Mouse (Mus musculus) neutrophil, adult 5-6 weeks (primary cell): ENCODE measurements around the gene Nkpd1. TPM values are rescaled to one million over a fixed set of nuclear protein-coding genes. Genes with fewer than 3 reads are reported as not detected.

ENCODE experiments used
- ATAC-seq: fragments of 151-379, 151-347 bp; 2 replicates; pipeline ENCODE4 v1.8.0; 2017; ENCODE audit warnings: mild to moderate bottlenecking, moderate TSS enrichment; ENCODE audit not compliant: insufficient number of reproducible peaks, poor library complexity, low FRiP score, severe bottlenecking; ENCODE audit errors: extremely low read depth
- total RNA-seq: library from RNA; stranded (forward); fragments of 200-1000 nt; gene quantifications from 2 replicates; pipeline ENCODE4 v1.2.3, GENCODE M21; 2017

The Nkpd1 gene
- not detected in 2 replicates for total RNA-seq

- ATAC-seq: no peak
Observed at GRCm38 (mm10) chr7:19517652-19518365, at the start of gene Nkpd1. Nkpd1 (plus strand) TSS chr7:19517838.

DNA sequence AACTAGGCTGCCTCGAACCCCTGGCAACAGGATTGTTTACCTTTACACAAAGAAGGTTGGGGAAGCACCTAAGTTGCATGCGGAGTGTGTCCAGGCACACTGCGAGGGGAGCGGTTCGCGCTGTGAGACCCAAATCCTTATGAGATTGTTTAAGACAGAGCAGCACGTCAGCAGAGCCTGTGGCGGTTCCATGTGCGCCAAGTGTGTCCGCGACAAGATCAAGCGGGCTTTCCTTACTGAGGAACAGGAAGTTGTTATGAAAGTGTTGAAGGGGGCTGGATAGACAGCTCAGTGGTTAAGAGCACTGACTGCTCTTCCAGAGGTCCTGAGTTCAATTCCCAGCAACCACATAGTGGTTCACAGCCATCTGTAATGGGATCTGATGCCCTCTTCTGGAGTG, 49.4 kb upstream of the Nkpd1 start:
- no peak for ATAC-seq

GRCm38 (mm10) chr7:19469404-19469803, 48.2 kb upstream of the Nkpd1 start:
- ATAC-seq: no peak

- ATAC-seq: no peak
Observed at GRCm38 (mm10) chr7:19470308-19470707, 47.3 kb upstream of the Nkpd1 start.

- peak; percentile 61 for ATAC-seq
Observed at GRCm38 (mm10) chr7:19472403-19472802, 45.2 kb upstream of the Nkpd1 start.

DNA sequence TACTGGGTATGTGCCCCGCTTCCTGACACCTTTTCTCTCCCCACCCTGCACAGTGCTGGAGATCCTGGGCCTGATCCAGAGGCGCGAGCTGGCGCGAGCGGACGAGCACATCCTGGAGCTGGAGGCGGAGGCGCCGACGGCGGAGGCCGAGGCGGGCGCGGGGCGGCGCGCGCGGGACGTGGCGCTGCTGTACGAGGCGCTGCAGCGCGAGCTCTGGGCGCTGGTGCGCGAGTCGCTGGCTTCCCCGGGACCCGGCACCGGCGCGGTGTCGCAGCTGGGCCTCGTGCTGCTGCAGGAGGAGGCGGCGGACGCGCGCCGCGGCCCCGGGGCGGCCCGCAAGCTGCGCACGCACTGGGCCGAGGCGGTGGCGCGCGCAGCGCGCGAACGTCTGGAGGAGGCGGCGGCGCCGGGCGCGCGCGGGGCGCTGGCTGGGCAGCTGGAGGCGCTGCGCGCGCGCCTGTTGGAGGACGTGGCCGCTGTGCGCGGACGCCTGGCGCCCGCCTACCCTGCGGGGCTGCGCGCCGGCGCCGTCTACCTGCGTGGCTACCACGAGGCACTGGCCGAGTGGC, 43.7 kb upstream of the Nkpd1 start:
- peak; percentile 18; the same call in 1 of the 2 replicates for ATAC-seq

DNA sequence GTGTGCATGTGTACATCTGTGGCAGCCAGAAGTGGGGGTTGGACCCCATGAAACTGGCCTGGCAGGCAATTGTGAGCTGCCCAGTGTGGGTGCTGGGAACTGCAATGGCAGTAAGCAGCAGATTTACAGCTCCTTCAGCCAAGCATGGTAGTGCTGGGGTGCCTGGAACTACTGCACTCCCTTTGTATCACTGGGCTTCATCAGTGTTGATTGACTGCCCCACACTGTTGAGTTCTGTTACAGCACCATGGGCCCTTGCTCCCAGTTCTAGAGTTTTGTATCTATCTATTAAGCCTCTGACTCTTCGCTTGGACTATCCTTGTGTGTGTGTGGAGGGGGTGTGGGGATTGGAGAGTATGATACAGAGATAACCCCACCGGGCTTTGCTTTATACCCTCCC, 40.6 kb upstream of the Nkpd1 start:
- ATAC-seq: no peak

DNA sequence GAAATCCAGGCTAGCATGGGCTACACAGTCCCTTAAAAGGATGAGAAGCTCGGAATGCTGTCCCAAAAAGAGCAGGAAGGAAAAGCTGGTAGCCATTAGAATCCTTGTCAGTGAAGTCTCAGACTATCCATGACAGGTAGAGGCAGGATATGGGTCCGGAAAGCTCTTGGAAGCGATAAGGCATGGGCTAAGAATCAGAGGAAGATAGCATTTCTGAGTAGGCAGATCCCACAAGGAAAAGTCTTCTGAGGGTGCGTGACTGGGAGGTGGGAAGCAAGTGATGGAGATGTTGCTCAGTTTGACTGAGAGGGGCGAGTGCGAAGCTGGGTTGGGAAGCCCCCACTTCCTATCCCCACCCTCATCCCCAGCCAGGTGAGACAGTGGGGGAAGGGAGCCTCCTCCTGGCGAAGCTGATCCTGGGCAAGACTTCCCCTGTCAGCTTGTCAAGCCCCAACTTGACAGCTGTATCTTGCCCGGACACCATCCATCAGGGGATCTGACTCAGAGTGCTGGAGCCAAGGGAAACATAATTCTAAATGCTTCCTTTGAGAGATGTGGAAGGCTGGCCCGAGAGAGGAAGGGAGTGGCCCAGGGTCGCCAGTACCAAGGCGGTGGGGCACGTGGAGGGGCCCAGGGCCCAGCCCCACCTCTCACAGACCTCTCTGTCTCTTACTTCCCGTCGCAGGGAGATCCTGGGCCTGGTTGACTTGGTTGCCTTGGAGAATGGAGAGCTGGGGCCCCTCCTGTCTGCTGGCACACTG, 39.8 kb upstream of the Nkpd1 start:
- ATAC-seq: no peak

GRCm38 (mm10) chr7:19483281-19483680, 34.4 kb upstream of the Nkpd1 start:
- no peak for ATAC-seq

DNA sequence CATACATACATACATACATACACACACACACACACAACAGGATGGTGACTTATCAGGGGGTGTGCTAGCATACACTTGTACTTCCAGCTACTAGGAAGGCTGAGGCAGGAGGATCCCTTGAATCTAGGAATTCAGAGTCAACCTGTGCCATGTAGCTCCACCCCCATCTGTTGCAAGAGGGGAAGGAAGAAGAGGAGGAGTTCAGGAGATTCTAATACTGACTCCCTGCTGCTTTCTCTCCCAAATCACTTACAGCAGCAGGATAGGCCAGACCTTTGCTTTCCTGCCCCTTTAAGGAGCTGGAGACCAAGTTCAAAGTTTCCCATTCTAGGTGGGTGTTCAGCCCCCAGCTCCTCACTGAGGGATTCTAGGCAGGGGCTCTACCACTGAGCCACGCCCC, 32.1 kb upstream of the Nkpd1 start:
- no peak for ATAC-seq

GRCm38 (mm10) chr7:19486549-19486948, 31.1 kb upstream of the Nkpd1 start:
- no peak for ATAC-seq

- ATAC-seq: no peak
Observed at GRCm38 (mm10) chr7:19489525-19489924, 28.1 kb upstream of the Nkpd1 start.

DNA sequence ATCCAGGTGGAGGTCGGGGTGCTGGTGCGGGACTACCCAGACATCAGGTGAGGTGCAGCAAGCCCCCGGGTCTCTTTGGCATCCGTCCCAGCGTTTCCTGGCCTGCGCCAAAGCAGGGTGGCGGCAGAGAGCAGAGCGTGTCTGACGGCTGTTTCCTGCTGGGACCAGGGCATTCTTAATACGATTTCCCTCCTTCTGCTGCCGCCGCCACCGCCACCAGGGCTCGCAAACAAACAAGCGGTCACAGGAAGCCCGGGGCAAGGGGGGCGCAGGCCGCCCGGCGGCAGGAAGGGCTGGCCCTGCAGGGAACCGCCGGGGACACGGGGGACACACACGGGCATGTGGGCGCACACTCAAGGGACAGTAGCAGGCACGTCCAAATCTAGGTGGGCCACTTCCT, 25.9 kb upstream of the Nkpd1 start:
- ATAC-seq: no peak

DNA sequence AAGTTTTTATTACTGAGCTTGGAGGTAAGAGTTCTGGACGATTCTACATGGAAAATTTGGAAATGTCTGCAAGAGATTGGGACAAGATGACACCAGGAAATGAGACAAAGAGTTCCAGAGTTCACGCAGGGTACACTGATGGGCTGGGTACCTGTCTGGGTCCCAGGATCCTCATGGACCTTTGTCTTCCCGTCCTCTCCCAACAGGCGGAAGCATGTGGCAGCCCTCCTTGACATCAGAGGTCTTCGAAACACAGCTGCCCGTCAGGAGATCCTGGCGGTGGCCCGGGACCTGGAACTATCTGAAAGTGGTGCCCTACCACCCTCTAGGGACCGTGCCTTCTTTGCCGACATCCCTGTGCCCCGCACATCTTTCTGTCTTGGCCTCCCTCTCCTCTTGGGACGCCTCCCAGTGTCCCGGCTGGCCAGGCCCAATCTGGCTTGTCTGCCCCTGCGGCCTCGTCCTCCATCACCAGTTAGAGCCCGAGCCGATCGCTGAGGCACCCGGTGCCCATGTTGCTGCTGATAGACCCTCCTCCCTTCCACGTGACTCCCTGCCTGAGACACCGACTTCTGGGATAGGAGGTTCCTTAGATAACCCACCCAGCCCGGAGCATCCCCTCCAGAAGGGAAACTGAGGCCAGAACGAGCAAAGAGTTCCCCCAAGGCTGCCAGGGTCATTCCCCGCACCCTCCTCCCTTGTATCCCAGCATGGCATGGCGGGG, 22.7 kb upstream of the Nkpd1 start:
- no peak for ATAC-seq

- ATAC-seq: no peak
Observed at GRCm38 (mm10) chr7:19495521-19496213, 22.0 kb upstream of the Nkpd1 start.

DNA sequence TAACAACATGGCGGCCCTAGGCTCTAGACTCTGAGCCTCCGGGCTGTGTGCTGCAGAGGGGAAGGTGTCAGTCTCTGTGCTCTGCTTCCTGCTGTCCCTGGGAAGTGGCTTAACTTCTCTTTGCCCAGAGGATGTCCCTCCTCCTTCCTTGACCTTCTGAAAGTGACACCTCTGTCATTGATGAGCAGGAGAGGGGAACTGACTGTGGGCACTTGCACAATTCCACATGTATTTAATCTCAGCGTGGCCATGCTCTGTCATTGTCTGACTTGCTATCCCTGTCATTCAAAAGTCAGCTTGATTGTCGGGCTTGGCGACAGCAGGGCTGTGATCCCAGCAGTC, 21.5 kb upstream of the Nkpd1 start:
- ATAC-seq: peak; percentile 51; the same call in 1 of the 2 replicates

GRCm38 (mm10) chr7:19498326-19498725, 19.3 kb upstream of the Nkpd1 start:
- no peak for ATAC-seq

- peak; percentile 14; the same call in 1 of the 2 replicates for ATAC-seq
Observed at GRCm38 (mm10) chr7:19500420-19501363, 16.9 kb upstream of the Nkpd1 start.
